Mouse (Mus musculus) adrenal gland, postnatal 10 days (tissue): ENCODE data around the gene Etfb. TPM values are rescaled to one million over a fixed set of nuclear protein-coding genes. Genes with fewer than 3 reads are reported as not detected.
"Not testable (repeated sequence)": the region's sequence is repeated elsewhere in the genome, so short reads cannot be mapped to it uniquely, and the experiment has no call there.

Source experiments
- DNase-seq: peaks from one replicate; pipeline ENCODE4 v3.0.0; 2021; ENCODE audit warnings: mixed read lengths
- long read RNA-seq, 2 experiments: library from polyadenylated mRNA; stranded (forward); transcript quantifications; one replicate each; pipeline ENCODE4 v2.0.0; 2021
- total RNA-seq, 2 experiments: library from RNA; stranded (reverse); gene quantifications; 2 replicates each; pipeline ENCODE4 v1.2.3; 2021

Gene Etfb
- 1,000 to 10,000 TPM; 1,536 to 1,703 TPM for total RNA-seq
- long read RNA-seq, experiment 1, transcript Etfb-201 (6 exons, 893 nt), result major isoform, 2,112 of 2,960 reads
- long read RNA-seq, experiment 1, transcript Etfb-205 (5 exons, 551 nt), result minor isoform, 18 of 2,960 reads
- long read RNA-seq, experiment 1, partial matches to known transcripts, result 800 of 2,960 reads
- long read RNA-seq, experiment 1, other reads (novel, unspliced or antisense), result 30 of 2,960 reads
- long read RNA-seq, experiment 2, transcript Etfb-201 (6 exons, 893 nt), result major isoform, 1,613 of 1,991 reads
- long read RNA-seq, experiment 2, partial matches to known transcripts, result 360 of 1,991 reads
- long read RNA-seq, experiment 2, other reads (novel, unspliced or antisense), result 16 of 1,991 reads

DNA sequence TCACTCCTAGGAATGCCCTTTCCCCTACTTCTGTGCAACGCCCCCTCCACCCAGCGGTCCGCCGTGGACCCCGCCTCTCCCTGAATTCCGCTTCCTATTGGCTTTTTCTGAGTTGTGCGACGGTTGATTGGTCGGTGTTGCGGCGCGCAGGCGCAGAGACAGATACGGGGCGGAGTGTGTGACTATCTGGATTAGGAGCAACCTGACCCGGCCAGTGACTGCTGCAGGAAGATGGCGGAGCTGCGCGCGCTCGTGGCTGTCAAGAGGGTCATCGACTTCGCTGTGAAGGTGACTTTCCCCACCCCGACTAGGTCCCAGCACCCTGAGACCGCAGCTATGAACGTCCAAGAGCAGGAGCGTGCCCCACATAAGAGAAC, at the start of gene Etfb, which contains the start of gene Gm45233:
Gene Etfb, plus strand, starts transcription at position 167 of the 377 bp plus-strand sequence.
Gene Gm45233, plus strand, starts transcription at position 212 of the 377 bp plus-strand sequence.
- peak; percentile 95 for DNase-seq

DNA sequence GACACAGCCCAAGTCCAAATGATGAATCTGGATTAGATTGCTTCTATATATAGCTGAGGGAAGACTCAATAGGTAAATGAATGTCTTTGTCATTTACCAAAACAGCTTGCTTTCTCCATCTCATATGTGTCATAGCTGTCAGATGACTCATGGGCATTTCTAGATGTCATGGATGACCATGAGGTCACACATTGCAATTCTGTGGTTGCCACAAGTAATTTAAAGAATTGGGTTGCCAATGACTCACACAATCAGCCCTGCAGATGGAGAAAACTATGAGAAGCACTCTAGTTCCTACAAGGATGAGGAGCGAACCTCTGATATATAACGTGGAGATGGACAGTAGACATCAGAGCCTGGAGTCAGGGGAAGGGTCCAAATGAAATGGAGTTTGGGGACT, 44.4 kb upstream of the Etfb start:
- no peak for DNase-seq

DNA sequence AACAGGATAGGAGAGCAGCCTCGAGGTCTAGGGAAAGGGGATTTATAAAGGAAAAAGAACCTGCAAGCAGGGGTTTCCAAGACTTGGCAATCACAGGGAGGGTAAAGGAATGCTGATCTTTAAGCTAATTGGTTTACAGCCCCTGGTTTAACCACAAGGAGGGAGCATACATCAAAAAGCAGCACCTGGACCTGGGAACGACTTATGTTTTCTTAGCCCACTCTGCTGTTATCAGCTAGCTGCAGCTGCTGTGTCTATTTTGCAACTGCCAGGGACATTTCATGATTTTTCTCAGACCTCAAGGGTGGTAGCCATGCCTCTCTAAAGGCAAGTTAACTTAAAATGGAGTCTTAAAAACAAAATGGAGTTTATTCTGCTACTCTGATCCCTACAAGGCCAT, 41.2 kb upstream of the Etfb start:
- no peak for DNase-seq

DNA sequence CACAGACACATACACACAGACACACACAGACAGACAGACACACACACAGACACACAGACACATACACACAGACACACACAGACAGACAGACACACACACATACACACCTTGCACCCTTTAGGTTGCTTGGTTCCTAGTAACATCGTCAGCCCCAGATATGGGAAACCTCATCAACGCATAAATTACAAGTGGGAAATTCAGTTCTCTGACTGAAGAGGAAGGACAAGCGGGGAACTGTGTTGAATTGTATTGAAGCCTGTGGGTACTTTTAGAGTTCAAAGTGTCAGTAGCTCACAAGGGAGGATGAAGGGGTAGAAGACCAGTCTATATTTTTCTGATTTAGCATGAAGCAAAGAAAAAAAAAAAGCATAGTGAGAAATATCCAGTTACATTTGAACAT, 36.3 kb upstream of the Etfb start:
- no peak for DNase-seq

DNA sequence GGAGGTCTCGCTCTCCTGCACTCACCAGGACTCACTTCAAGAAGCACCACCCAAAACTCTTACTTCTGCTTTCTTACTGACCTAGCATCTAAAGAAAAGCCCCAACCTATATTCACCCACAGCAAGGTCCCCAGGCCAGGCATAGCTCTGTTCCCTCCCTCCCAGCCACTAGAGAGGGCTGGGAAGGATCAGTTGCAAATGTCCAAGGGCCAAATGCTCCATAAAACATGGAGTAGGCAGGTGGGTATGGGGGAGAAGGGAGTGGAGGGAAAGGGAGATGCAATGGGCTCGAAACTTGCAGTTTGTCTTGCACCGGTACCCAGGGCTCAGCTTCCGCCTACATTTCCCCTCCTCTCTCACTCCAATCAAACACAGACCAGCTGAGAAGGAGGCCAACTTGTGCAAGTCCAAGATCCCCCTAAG, 35.7 kb upstream of the Etfb start, which contains the start of gene Siglecg:
Gene Siglecg, plus strand, starts transcription at position 74 of the 423 bp plus-strand sequence.
- DNase-seq, result no peak

DNA sequence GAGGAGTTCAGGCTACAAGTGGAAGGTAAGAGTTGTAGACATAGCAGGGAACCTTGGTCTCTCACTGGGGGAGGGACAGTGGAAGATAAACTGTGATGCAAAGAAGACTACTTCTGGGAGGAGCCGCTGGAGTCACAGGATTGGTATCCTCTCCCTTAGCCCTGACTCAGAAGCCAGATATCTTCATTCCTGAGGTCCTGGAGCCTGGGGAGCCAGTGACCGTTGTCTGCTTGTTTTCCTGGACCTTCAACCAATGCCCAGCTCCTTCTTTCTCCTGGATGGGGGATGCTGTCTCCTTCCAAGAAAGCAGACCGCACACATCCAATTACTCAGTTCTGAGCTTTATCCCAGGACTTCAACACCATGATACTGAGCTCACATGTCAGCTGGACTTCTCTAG, 34.8 kb upstream of the Etfb start:
- no peak for DNase-seq

DNA sequence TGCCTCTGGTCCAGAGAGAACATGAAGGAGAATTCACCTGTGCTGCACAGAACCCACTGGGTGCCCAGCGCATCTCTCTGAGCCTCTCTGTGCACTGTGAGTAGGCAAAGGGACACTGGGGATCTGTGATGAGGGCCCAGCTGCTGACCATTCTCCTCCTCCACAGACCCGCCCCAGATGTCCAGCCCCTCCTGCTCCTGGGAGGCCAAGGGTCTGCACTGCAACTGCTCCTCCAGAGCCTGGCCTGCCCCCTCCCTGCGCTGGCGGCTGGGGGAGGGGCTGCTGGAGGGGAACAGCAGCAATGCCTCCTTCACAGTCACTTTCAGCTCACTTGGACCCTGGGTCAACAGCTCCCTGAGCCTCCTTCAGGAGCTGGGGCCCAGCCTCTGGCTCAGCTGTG, 32.2 kb upstream of the Etfb start:
- not testable (repeated sequence) for DNase-seq

DNA sequence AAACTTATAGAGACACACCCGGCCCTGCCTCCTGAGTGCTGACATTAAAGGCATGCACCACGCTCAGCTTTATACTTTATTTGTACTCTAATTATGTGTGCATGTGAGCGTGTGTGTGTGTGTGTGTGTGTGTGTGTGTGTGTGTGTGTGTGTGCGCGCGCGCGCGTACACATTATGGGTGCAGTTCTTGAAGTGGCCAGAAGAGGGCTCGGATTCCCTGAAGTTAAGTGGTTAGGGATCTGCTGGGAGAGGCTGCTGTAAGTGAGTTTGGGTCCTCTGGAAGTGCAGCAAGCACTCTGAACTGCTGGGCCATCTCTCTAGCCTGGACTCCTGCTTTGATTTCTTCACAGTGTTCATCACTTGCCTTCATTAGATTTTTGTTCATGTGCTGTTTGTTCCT, 26.6 kb upstream of the Etfb start:
- no peak for DNase-seq

DNA sequence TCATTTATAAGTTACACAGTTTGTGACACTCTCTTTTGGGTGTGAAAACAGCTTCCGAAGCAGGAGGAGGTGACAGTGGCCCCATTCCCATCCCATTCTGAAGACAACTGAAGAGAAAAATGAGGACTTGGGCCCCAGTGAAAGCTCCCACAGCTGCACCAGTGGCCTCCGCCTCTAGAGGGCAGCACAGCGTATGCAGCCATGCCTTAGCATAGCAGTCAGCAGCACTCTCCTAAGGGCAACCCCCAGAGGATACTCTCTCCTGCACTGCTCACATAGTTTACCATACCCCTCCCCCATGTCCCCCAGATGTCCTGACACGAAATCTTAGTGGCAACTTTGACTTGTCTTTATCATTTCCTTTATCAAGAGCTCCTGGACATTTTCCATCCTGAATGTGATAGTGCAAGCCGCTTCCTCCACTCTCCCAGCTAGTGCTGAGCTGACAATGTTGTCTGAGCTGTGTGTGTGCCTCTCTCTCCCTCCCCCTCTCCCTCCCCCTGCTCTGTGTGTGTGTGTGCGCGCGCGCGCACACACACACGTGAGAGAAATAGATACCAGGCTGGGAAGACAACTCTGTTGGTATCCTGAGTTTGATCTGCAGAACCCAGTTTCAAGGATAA, 20.8 kb upstream of the Etfb start:
- DNase-seq, result peak; percentile 93

DNA sequence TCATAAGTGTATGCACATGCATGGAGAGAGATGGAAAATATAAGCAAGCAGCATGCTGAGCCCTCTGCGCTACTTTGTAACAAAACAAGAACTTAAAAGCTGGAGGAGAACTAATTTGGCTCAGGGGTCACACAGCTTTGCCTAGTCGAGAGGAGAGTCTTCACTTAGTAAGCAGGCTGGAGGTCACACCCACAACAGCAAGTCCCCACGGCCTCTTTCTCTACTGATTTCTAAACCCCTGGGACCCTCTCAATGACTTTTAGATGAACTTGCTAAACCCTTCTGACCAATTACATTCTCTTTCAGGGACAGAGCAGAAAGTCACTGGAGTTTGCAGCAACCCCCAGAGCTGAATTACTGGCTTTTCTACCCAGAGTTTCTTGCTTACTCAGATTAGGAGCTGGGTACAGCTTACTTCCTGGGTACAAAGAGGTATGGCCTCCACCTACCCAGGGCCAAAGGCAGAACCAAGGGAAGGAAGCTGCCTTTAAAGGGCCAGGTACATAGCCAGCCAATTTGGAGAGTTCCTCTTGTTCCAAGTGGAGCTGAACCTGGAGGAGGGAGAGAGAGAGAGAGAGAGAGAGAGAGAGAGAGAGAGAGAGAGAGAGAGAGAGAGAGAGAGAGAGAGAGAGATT, 19.8 kb upstream of the Etfb start:
- no peak for DNase-seq

DNA sequence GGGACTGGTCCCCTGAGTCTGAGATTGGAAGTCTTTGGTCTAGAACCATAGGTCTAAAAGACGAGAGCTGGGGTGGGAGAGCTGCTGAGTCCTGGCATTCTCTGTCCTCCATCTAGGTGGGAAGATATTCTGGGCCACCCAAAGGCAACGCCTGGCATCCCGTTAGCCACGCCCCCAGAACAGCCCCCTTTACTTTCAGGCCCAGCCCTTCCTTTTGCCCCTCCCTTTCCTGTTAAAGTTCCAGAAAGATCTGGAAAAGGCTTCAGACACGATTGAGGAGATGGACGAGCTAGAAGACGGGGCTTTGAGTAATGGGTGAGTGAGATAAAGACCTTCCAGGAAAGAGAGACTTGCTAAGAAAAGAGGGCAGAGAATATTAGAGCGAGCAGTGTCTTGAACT, 16.5 kb upstream of the Etfb start, which contains the start of gene Lim2:
Gene Lim2, plus strand, starts transcription at position 265 of the 400 bp plus-strand sequence.
- no peak for DNase-seq

DNA sequence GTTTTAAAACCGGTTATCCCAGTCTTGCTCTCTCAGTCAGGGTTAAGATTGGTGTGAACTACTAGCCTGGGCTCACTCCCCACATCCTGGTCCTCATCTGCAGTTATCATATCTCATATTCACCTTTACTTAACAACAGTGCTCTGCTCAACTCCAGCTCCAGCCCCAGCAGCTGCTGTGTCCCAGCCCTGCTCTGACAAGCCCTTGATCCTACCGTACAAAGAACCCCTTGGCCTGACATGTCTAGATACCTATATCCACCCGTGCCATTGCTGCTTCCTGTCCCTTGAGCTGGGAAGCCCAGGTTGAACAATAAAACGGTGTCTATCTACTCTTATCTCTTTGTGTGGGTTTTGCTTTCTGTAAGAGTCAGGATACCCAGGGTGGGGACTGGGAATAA, 14.4 kb upstream of the Etfb start:
- no peak for DNase-seq

DNA sequence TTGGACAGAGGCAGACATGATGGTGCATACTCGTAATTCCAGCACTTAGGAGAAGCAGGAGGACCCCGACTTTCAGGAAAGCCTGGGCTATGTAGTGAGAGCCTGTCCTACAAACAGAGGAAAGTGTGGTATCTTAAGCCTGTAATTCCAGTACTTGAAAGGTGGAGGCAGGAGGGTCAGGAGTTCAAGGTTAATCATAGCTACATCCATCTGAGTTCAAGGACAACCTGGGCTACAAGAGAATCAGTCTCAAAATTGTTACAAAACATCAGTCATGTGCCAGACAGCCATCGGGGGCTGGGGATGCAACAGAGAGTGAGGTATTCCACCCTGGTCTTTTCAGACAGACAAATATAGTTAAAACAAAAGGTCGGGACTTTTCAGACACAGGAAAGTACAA, 11.0 kb upstream of the Etfb start:
- no peak for DNase-seq

DNA sequence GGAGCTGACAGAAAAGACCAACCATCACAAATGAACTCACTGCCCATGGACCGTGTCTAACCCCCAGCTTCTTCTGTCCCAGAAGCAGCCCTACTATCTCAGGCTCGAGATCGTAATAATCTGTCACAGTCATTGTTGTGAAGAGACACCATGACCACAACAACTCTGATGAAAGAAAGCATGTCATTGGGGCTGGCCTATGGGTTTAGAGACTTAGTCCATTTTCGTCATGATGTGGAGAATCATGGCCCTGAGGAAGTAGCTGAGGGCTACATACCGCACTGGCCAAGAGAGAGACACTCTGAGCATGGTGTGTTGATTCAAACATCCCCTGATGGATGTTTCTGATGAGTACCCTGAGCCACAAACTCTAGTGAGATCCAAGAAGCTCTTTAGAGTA, 9.2 kb upstream of the Etfb start:
- DNase-seq, result no peak

DNA sequence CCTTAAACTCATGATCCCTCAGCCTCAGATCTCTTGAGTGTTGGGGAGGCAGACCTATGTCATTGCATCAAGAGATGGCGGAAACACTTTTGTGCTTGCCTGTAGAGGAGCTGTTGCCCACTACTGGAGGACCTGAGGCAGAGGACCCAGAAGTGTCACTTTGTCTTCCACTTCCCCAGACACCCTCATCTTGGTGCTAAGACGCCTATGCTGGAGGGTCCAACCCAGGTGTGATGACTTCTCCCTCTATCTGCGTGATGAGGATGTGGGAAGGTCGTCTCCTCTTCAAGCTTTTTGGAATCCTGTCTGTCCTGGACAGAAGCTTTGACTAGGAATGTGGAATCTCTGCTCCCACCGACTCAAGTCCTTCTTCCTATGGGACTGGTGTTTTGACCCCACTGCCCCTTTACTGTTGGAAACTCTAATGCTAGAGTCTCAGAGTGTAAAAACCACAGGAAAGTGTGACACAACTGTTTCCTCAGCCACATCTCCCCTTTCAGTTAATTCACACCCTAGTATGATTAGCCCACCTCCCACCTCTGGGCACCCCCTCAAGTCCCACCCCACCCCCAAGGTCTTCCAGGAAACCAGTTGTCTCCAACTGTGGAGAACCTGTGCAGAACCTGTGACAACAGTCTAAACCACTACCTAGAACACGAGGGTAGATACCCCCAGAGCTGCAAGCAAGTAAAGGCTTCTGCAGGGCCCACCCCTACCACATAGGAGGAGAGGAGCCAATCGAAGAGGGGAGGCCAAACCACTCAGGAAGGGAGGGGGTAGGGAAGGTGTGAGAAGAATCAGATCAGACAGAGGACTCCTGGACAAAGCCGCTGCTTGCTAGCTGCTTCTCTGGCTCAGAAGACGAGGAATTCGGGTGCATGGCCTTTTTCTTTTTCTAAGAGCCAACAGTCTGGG, 7.3 kb upstream of the Etfb start, which contains the start of gene Nkg7:
Gene Nkg7, plus strand, starts transcription at position 733 of the 915 bp plus-strand sequence.
- no peak for DNase-seq

DNA sequence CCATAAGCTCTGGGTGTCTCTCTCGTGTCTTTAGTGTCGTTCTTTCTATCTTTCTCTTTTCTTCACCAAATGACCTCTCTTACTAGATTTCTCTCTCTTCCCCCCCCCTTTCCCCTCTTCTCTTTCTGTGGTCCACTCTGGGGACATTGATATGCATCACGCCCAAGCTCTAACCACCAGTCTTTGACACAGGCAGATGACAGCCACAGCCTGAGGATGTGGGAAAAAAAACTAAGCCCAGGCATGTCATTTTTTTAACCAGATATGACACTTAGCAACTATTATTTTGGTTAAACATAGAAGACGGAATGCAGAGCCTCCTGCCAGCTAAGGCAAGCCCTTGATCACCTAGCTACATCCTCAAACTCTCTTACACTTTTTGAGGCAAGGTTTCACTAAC, 5.3 kb upstream of the Etfb start:
- DNase-seq, result no peak

DNA sequence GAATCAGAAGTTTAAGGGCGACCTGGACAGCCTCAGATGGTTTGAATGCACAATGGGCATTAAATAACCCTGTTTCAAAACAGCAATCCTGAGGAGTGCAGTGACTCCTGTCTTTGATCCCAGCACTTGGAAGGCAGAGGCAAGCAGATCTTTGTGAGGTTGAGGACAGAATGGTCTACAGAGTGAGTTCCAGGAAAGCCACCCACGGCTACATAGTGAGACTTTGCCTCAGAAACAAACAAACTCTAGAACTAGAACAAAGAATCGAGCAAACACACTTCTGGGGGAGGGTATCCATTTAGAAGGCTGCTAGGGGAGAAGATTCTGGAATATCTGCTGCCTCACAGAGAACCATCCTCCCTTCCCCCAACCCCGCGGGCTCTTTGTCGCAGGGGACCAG, 3.4 kb upstream of the Etfb start, which contains the start of gene Cldnd2:
Gene Cldnd2, plus strand, starts transcription at position 301 of the 400 bp plus-strand sequence.
- DNase-seq, result no peak

DNA sequence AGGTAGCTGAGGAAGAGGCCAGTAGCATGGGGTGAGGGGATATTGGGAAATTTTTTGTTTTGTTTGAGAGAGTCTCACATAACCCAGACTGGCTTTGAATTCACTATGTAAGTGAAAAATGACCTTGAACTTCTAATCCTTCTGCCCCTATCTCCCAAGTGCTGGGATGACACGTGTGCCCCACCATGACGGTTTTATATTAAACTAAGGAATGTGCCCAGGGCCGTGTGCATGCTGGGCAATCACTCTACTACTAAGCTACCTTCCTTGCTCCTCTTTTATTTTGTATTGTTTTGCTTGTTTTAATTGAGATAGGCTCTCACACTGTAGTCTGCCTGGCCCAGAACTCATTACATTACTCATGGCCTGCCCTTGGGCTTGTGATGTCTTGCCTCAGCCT, 2.8 kb upstream of the Etfb start:
- DNase-seq, result no peak

DNA sequence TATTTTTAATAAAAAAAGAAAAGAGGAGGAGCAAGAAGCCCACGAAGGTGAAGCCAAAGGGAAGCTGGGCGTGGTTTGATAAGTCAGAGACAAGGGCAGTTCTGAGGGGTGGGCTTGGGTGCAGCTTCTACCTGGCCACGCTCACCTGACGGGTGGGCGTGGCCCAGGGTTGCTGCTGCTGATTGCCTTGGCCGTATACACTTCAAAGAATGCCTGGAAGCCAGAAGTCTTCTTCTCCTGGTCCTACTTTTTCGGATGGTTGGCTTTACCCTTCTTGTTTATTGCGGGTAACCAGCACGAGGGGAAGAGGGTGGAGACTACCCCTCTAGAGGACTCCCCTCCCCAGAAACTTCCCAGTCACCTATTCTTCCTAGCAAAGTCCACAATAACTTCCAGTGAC, 1.2 kb upstream of the Etfb start:
- peak; percentile 1 for DNase-seq

DNA sequence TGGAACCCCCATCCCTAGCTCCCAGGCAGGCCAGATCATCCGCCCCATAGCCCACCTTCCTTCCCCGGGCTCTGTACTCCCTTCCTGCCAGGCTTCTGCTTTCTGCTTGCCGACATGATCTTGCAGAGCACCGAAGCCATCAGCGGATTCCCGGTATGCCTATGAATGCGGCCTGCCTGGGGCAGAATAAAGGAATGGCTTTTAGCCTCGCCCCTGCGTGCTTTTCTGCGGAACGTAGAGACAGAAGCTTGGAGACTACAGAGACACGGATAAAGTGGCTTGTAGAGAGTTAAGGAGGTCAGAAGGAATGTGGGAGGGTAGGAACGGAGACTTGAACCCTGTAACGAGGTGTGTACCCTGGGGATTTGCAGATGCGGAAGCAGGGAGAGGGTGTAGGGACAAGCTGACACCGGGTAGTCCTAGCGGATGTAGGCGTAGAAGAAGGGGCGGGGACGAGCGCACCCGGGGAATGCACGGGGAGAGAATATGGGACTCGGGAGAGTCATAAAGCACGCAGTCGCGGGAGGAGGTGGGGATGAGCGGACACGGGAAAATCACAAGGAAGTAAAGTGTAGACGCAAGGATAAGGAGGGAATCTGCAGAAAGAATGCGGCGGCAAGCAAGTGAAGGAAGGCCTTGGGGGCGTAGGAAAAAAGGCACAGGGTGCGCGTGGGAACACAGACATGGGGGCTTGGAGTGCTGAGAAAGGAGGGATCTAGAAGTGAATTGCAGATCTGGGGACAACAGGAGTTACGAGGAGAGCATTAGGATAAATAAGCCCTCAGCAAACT, 562 bp upstream of the Etfb start:
- peak; percentile 89 for DNase-seq

DNA sequence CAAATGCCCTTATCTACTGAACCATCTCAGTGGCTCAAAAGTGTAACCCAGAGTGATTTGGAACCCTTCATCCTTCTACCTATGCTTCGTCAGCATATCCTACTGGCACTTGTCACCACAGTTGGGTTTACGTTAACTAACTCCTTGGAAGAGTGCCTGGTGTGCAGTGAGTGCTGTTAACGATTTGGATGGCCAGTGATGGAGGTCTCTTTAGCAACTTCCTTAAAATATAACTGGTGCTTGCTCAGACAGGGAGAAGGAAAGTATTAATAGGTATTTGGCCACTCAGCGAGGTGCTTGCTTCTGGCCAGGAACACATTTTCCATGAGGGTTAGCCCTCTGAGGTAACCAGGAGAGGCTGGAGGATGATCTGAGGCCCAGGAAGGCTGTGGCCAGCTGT, 3.9 kb downstream of the Etfb start:
- DNase-seq, result no peak
